Mouse (Mus musculus): ENCODE data around the gene Yeats4.

Gene Yeats4

GRCm38 (mm10) chr10:117202981-117203557, 21.2 kb downstream of the Yeats4 start:
- DNase-seq (ENCODE audit: low read depth, low spot score), result no peak

DNA sequence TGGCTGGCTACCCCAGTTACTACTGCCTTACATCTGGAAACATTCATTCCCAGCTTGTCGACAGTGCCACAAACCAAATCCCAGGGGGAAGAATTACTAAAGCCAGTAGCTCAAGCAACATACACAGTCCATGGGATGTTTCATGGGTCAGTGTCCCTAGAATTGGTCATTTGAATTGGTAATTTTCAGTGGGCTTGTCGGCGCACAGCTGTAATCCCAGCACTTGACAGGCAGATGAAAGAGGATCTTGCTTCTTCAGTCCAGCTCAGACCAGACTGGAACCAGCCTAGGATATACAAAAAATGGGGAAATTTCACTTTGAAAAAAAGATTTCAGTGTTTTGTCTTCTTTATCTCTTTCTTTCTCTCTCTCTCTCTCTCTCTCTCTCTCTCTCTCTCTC, 24.6 kb downstream of the Yeats4 start:
- no peak for DNase-seq (ENCODE audit: low read depth, low spot score)

- DNase-seq (ENCODE audit: low read depth, low spot score), result no peak
These were observed 27.6 kb downstream of the Yeats4 start for GRCm38 (mm10) chr10:117196696-117197095.

DNA sequence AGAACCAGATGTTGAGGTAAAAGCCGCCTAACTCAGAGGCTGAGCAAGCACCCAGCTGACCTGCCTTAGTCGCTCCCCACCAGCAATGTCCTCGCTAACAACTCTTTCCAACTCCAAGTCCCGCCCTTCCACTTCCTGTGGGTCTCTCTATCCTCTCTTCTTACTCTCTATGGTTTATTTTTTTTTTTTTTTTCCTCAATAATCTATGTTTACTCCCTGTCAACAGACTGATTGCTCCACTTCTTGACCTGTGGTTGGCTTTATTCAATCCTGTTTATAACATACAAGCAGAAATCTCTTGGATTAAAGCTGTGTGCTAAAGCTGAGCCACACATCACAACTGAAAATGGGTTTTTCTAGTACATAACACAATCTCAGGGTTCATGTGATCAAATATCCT, 28.6 kb downstream of the Yeats4 start:
- no peak for DNase-seq (ENCODE audit: low read depth, low spot score)

DNA sequence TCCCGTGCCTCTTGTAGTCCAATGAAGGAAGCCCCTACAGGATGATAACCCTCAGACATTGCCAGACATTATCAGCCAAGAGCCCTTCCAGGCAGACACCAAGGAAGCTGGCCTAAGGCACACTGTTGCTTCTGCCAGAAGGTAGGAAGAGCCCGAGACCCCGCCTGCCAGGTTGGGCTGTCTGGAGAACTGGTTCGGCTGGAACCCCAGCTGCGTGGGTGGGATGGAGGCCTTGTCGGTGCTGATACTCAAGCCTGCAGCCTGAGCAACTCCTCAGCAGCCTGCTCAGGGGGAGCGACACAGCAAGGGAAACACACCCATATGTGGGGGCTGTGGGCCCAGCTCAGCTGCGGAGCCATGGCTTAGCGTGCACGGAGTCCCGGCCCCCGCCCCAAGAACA, 29.3 kb downstream of the Yeats4 start:
- no peak for DNase-seq (ENCODE audit: low read depth, low spot score)

- no peak for DNase-seq (ENCODE audit: low read depth, low spot score)
These were observed 30.9 kb downstream of the Yeats4 start for GRCm38 (mm10) chr10:117193364-117193763.

DNA sequence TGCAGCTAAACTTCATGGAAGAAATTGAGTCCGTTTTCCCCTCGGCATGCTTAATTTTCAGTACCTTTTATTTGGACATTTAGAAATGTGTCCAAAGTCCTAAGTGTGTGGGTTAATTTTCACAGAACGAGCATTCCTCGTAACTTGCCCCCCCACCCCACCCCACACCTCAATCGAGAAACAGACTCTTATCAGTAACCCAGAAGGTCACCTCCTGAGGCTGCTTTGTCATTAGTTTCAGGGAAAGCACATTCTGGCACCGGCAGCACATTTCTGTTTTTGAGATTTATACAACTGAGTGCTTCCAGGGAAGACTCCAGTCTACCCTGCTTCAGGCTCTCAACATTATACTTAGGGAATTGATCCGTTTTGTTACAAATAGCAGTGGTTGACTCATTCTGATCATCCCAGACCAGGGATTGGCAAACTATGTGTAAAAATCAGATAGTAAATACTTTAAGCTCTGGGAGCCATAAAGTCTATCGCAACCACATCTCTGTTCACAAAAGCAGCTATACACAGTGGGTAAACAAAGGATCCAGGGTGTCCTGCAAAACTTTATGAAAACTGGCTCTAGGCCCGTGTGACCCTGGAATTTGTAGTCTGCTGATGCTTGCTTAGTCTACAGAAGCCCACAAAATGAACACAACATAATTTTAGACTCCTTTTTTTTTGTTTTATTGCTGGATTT, 38.8 kb downstream of the Yeats4 start:
- no peak for DNase-seq (ENCODE audit: low read depth, low spot score)

GRCm38 (mm10) chr10:117181098-117181497, 43.2 kb downstream of the Yeats4 start:
- no peak for DNase-seq (ENCODE audit: low read depth, low spot score)

DNA sequence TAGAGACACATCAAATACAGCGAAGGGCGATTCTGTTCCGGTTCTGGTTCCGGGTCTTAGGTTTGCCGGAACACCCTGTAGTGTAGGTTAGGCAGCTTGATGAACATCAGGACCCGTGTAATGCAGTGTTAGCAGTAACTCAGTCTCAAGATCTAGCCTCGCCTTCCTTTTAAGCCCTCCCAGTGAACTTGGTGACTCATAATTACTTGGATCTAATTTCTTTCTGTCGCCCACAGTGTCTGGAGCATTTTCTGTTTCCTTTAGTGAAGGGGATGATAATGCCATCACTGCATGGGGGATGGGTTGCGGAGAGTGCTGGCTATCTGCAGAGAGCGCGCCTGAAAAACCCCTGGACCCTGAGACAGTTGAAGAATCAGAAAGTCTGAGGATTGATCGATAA, 49.7 kb downstream of the Yeats4 start:
- DNase-seq (ENCODE audit: low read depth, low spot score), result peak; percentile 28

- no peak for DNase-seq (ENCODE audit: low read depth, low spot score)
These were observed 50.5 kb downstream of the Yeats4 start for GRCm38 (mm10) chr10:117173566-117174438.

GRCm38 (mm10) chr10:117173111-117173510, 51.2 kb downstream of the Yeats4 start:
- no peak for DNase-seq (ENCODE audit: low read depth, low spot score)

DNA sequence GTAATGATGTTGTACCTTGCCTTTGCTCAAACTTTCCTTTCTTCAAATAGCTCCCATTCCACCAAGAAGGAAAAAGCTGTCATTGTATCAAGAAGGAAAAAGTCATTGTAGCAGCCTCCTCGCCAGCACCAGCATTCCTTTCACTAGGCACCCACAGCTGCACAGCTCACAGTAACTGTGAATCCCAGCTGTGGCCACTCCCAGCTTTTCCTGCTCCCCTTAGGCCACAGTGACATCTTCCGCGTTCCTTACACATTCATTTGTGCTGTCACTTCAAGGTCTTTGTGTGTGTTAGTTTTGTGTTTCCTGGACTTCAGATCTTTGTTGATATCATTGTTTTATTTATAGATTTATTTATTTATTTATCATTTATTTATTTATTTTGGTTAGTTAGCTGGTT, 52.2 kb downstream of the Yeats4 start:
- no peak for DNase-seq (ENCODE audit: low read depth, low spot score)

GRCm38 (mm10) chr10:117166785-117167425, 57.4 kb downstream of the Yeats4 start:
- DNase-seq (ENCODE audit: low read depth, low spot score), result no peak
